Mouse (Mus musculus) 3T3-L1 (cell line): ENCODE results near the gene Arxes1.
"Not testable (repeated sequence)": the region's sequence is repeated elsewhere in the genome, so short reads cannot be mapped to it uniquely, and the experiment has no call there.

Source experiments
- DNase-seq: peaks from one replicate; pipeline ENCODE4 v3.0.0-alpha.2; 2015; ENCODE audit warnings: low read depth, low spot score

Gene Arxes1

DNA sequence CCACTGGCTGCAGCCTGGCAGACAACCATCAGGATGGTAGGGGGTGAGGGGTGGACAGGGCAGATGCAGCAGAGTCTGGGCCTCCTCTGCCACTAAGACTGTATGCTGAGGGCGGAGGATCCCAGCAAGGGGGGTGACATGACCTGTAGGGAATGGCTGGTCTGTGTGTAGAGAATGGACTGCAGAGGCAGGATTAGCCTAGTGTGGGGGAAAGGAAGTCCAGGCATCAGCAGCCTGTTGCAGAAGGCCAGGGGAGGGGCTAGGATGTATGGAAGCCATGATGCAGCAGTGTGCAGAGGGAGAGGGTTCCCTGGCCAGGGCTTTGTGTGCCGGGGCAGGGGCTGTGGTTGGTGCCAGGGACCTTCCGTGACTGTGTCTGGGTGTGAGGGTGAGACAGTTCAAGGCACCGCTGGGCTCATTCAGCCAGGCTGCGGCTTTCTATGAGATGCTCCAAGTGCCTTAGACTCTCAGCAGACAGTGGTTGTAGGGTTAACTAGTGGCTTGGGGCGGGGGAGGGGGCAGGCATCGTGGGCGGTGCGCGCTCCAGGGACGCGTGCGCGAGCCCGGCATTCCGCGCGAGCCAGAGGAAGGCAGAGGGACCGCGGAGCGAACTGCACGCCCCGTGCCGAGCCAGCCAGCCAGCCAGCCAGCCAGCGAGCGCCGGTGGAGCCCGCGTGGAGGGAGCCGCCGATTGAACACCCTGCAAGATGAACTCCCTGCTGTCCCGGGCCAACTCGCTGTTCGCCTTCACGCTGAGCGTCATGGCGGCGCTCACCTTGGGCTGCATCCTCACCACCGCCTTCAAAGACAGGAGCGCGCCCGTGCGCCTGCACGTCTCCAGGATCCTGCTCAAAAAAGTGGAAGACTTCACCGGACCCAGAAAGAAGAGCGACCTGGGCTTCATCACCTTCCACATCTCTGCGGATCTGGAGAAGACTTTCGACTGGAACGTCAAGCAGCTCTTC is at the start of gene Arxes1:
TSS of gene Arxes1 (plus strand) at position 569 of the 965 bp plus-strand sequence.
- DNase-seq, result not testable (repeated sequence)

DNA sequence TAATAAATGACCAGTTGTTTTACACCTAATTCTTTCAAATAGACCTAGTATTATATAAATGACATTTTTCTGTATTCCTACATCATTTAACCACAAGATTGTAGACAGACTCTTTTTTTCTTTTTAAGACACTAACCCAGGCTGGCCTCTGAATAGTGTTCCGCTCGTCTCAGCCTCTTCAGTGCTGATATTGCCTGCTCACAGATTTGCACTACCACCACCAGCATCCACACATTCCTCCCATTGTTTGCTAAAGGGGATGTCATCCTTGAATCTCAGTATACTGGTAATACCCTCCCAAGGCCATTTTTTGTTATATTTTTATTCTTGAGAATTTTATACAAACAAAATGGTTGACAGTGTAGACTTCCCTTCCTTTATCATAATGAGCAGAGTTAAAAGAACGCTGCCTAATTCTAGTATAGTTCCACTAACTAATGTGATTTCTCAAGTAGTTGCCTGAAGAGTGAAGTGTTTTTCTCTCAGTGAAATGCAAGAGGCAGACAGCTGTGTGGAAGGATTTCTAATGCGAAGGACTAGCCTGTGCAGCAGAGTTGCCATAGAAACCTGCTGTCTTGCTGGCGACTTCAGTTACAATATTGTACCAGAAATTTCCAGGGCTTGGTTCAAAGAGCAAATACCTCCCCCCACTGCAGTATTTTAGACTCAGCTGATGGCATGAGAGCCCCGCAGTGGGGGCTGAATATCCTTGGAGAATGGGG is 48.5 kb upstream of the Arxes1 start:
- no peak for DNase-seq

GRCm38 (mm10) chrX:135986267-135986666 is 46.9 kb upstream of the Arxes1 start:
- no peak for DNase-seq

- DNase-seq, result no peak
These were observed 42.5 kb upstream of the Arxes1 start for GRCm38 (mm10) chrX:135990661-135991060.

DNA sequence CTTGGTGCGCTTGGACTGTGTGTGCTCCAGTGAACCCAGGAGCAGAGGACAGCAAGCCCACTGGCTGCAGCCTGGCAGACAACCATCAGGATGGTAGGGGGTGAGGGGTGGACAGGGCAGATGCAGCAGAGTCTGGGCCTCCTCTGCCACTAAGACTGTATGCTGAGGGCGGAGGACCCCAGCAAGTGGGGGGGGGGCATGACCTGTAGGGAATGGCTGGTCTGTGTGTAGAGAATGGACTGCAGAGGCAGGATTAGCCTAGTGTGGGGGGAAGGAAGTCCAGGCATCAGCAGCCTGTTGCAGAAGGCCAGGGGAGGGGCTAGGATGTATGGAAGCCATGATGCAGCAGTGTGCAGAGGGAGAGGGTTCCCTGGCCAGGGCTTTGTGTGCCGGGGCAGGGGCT is 40.0 kb upstream of the Arxes1 start:
- DNase-seq, result not testable (repeated sequence)

DNA sequence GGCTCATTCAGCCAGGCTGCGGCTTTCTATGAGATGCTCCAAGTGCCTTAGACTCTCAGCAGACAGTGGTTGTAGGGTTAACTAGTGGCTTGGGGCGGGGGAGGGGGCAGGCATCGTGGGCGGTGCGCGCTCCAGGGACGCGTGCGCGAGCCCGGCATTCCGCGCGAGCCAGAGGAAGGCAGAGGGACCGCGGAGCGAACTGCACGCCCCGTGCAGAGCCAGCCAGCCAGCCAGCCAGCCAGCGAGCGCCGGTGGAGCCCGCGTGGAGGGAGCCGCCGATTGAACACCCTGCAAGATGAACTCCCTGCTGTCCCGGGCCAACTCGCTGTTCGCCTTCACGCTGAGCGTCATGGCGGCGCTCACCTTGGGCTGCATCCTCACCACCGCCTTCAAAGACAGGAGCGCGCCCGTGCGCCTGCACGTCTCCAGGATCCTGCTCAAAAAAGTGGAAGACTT is 39.5 kb upstream of the Arxes1 start, which contains the start of gene Arxes2:
TSS of gene Arxes2 (plus strand) at position 161 of the 456 bp plus-strand sequence.
- not testable (repeated sequence) for DNase-seq

GRCm38 (mm10) chrX:136007199-136007843 is 25.8 kb upstream of the Arxes1 start:
- DNase-seq, result no peak

- no peak for DNase-seq
These were observed 18.8 kb upstream of the Arxes1 start for GRCm38 (mm10) chrX:136014392-136014791.

DNA sequence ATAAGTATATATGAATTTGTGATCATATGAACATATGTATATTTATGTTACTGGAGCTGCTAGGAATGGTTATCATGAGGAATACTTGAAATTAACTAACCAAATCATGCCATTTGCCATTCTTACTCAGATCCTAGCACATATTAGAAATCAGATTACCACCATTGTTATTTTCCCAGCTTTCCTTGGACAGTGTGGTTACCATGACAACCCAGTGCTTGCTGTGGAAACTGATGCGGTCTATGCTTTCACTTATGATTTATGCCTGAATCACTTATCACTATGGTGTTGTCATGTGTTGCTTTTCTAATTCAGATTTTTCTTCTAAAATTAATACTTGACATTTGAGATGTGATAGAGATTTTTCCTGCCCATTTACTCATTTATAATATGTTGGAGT is 2.8 kb upstream of the Arxes1 start:
- DNase-seq, result no peak

DNA sequence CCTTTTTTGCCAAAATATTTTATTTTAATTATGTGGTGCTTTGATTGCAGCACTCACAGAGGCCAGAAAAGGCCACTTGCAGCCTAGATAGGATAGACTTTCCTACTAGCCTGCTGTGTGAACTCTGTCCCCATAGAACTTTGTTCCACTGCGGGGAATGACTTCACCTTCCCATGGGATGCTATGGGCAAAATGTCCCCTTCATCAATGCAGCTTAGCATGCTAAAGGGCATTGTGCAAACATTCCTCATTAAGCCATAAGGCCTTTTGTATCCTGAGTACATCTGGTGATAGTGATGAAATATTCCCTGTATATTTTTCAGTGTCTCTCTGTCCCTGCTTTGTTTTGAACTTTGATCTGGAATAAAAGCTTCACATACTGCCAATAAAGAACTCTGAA is 10.6 kb downstream of the Arxes1 start:
- DNase-seq, result no peak

DNA sequence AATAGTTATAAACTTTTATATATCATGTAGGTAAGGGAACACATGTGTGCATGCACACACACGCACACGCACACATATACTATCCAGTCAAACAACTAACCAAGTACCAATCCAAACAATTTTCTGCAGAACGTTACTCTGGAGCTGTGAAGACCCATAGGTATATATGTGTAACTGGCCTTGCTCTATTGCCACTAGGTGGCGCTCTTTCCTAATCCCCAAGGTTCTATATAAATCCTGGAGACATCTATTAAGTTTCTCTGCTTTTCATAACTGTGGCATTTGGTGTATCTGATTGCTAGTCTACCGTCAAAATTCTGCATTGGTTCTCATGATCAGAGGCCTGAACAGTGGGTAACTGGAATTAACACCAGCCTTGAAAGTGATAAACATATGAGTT is 14.4 kb downstream of the Arxes1 start:
- peak; percentile 73 for DNase-seq

DNA sequence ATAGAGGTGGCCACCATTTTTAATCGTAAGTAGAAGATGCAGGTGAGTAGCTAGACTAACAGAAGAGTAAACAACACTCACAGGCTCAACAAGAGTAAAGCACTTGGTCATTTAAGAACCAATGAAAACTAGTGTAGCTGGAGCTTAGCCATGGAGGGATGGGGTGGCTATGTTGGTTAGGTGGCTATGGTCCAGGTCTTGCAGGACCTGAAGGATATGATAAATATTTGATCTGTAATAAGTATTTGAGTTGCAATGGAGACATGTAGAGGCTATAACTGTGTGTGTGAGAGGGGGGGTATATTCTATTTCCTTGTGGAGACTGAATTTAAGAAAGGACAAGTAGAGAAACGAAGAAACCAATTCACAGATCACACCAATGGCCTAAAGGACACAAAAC is 18.1 kb downstream of the Arxes1 start:
- DNase-seq, result no peak

DNA sequence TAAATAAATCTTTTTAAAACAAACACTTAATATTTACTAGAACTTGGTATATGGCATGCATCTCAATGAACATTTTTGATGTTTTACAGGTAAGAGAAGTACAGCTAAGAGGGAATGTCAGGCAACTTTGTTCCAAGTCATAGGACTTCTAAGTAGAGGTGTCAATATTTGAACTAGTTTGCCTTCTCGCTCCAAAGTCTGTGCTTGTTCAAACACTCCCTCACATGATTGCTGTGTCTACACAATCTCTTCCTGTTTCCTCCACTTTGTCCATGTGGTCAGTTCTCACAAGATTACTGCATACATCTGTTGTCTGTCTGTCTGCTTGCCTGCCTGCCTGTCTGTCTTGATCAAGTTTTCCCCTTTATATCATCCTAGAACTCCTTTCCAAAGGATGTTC is 27.5 kb downstream of the Arxes1 start:
- DNase-seq, result no peak

- peak; percentile 12 for DNase-seq
These were observed 34.2 kb downstream of the Arxes1 start for GRCm38 (mm10) chrX:136067201-136067991.

- not testable (repeated sequence) for DNase-seq
These were observed 34.9 kb downstream of the Arxes1 start, which contains the start of gene Bex2 for GRCm38 (mm10) chrX:136068020-136068419. Bex2 (minus strand) TSS chrX:136068236.
